Mouse (Mus musculus) midbrain, embryonic 10.5 days (tissue): ENCODE measurements around the gene Atp6v1f. TPM values are rescaled to one million over a fixed set of nuclear protein-coding genes. Genes with fewer than 3 reads are reported as not detected.

Experiments
- DNase-seq: peaks from one replicate; pipeline ENCODE4 v3.0.0-alpha.2; 2017; ENCODE audit warnings: low spot score
- H3K27ac ChIP-seq: fragments of 300-500 bp; sonication (generic); replicated peaks from 2 replicates; pipeline ENCODE4 v1.5.1; 2016; ENCODE audit warnings: mild to moderate bottlenecking
- H3K27me3 ChIP-seq: fragments of 300-500 bp; sonication (generic); 2 replicates; pipeline ENCODE4 v1.6.1; 2016; ENCODE audit warnings: low read depth, mild to moderate bottlenecking; ENCODE audit not compliant: poor library complexity, severe bottlenecking
- H3K36me3 ChIP-seq: fragments of 300-500 bp; sonication (generic); 2 replicates; pipeline ENCODE4 v1.6.1; 2016; ENCODE audit warnings: mild to moderate bottlenecking, moderate library complexity
- H3K4me1 ChIP-seq: fragments of 300-500 bp; sonication (generic); 2 replicates; pipeline ENCODE4 v1.6.1; 2016
- H3K4me3 ChIP-seq: fragments of 300-500 bp; sonication (generic); 2 replicates; pipeline ENCODE4 v1.5.1; 2016; ENCODE audit warnings: mild to moderate bottlenecking, moderate library complexity
- H3K9me3 ChIP-seq: fragments of 300-500 bp; sonication (generic); replicated peaks from 2 replicates; pipeline ENCODE4 v1.6.1; 2016; ENCODE audit warnings: mild to moderate bottlenecking
- WGBS: fragments of 180-500 bp; shearing (Covaris S2); methylation state at CpG from one replicate; pipeline ENCODE4 v1.1.7; 2016; 5-methylcytosine and 5-hydroxymethylcytosine counted together
- polyA plus RNA-seq: library from polyadenylated mRNA; unstranded; fragments of >200 nt; fragmentation: Nextera tagmentation; extraction: Ambion mirVana; gene quantifications from 2 replicates; pipeline ENCODE4 v1.2.1, GENCODE M21; 2016

Atp6v1f gene
- polyA plus RNA-seq: 202 and 219 TPM in 2 replicates

DNA sequence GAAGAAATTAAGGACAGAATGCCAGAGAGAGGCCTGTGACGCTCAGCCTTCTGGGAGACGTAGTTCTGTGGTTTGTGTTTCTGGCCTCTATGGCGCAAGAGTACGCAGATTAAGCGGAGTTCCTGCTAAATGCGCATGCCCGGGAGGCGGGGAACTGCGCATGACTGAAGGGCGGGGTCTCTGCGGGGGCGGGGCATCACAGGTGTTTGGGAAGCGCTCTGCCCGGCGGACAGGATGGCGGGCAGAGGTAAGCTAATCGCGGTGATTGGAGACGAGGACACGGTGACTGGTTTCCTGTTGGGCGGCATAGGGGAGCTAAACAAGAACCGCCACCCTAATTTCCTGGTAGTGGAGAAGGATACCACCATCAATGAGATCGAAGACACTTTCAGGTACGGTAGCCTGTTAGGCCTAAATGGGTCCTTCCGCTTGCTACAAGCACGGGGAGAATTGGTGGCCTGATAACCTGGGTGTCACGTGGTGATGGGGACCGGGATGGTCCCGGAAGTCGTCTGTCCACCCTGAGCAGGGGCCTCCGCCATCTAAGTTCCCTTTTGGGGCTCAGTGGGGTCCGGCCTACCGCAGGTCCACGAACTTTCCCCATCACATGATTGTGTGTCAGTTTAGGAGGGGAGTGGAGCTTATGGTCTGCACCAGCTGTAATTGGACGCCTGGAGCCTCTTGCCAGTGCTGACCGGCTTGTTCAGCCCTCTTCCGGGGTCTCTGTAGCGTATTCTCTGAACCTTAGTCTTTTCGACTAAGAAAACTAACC is at the start of gene Atp6v1f:
Gene Atp6v1f, plus strand, starts transcription at position 136 of the 772 bp plus-strand sequence.
- H3K36me3 ChIP-seq: peaks cover 23% of the 10 kb centered on the region
- H3K27ac ChIP-seq: peak within 1 kb of the TSS; percentile 74
- WGBS: under 1% methylated on average over 39 of the region's 39 CpGs
- peaks cover 2% of the 10 kb centered on the region; the same call in 1 of the 2 replicates for H3K27me3 ChIP-seq
- H3K4me1 ChIP-seq: peaks cover 13% of the 10 kb centered on the region
- peak; percentile 95 for DNase-seq
- H3K4me3 ChIP-seq: peak within 1 kb of the TSS; percentile 69
- H3K9me3 ChIP-seq: no peaks in the 10 kb centered on the region

DNA sequence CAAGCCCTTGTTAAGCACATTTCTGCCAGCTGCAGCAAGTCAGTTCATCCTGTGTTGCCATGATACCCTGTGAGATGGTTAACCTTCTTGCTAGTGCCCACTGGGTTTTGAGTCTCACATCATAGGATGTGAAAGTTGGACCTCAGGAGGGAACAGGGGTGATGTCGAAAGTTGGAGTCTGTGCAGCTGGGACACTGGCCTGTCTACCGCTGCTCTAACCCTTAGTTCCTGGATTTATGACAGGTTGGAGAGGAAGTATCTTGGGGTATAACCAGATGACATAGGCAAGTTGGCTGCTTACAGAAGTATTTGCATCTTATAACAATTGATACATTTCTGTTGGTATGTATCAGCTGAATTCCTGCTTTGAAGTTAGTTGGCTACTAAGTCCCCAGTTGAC is 46.9 kb upstream of the Atp6v1f start:
- H3K27ac ChIP-seq: no peak overlapping the region
- no peaks in the 10 kb centered on the region for H3K27me3 ChIP-seq
- H3K4me1 ChIP-seq: no peaks in the 10 kb centered on the region
- DNase-seq: no peak
- WGBS: 91% methylated on average over 2 of the region's 2 CpGs
- no peak overlapping the region for H3K4me3 ChIP-seq
- no peaks in the 10 kb centered on the region for H3K9me3 ChIP-seq
- peaks cover 17% of the 10 kb centered on the region for H3K36me3 ChIP-seq

DNA sequence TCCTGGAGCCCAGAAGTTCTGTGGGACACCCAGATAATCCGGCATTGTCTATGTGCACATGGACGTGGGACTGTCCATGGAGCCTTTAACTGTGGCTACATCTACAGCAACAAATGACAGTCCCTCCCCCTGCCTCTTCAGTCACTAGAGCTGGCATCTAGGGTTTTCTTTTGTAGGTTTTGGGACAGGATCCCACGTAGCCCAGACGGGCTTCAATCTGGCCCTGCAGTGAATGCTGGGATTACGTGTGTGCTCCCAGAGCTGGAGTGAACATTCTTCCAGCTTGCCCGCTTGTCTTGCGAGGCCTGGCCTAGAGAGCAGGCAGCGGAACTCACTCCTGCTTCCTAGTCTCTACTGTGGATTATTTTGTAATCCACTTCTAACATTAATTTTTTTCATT is 42.4 kb upstream of the Atp6v1f start:
- Histone ChIP-seq H3K4me1 (peaks cover 6% of the 10 kb centered on the region; the same call in 1 of the 2 replicates), H3K27me3 (no peaks in the 10 kb centered on the region), H3K27ac (no peak overlapping the region), H3K4me3 (no peak overlapping the region), H3K9me3 (no peaks in the 10 kb centered on the region), H3K36me3 (no peaks in the 10 kb centered on the region)
- DNase-seq: no peak
- 86% methylated on average over 8 of the region's 8 CpGs for WGBS

DNA sequence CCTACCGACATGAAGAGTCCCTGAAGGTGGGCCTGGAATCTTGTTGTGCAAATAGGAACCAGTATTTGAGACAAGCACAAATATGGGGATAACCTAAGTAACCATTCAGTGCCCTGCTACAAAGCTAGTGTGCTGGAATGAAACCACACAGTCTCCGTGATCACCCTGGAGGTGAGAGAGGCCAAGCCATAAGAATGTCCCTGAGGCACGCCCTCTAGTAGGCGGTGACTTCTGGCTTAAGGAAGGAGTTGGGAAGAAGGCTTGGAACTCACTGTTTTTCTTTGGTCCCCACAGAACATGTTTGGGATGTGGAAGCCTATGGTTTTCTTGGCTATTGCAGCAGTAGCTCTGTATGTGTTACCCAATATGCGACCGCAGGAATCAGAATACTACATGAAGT is 41.2 kb upstream of the Atp6v1f start:
- Histone ChIP-seq H3K36me3 (no peaks in the 10 kb centered on the region), H3K4me1 (peaks cover 6% of the 10 kb centered on the region; the same call in 1 of the 2 replicates), H3K27me3 (peaks cover 12% of the 10 kb centered on the region), H3K27ac (no peak overlapping the region), H3K4me3 (no peak overlapping the region), H3K9me3 (no peaks in the 10 kb centered on the region)
- DNase-seq: no peak
- WGBS: 75% methylated on average over 6 of the region's 6 CpGs

DNA sequence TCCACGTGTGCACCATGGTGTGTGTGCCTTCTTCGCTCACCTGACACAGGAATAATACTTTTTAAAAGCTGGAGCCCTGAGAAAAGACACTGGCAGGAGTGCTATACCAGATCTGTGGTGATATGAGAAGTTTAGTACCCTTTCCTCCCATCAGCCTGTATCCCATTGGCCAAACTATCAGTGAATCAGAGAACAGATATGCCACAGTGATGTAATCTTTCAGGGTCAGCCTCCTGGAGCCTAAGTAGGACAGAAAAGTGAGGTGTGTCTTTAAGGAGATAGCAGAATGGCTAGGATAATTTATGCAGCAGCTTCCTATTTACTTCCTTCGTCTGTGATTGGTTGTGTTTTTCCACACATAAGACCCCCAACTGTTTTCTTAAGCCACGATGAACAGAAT is 39.3 kb upstream of the Atp6v1f start:
- no peak overlapping the region for H3K4me3 ChIP-seq
- no peaks in the 10 kb centered on the region for H3K9me3 ChIP-seq
- H3K27ac ChIP-seq: no peak overlapping the region
- H3K36me3 ChIP-seq: no peaks in the 10 kb centered on the region
- H3K27me3 ChIP-seq: peaks cover 30% of the 10 kb centered on the region
- H3K4me1 ChIP-seq: peaks cover 14% of the 10 kb centered on the region
- WGBS: 61% methylated on average over 4 of the region's 4 CpGs
- DNase-seq: no peak

DNA sequence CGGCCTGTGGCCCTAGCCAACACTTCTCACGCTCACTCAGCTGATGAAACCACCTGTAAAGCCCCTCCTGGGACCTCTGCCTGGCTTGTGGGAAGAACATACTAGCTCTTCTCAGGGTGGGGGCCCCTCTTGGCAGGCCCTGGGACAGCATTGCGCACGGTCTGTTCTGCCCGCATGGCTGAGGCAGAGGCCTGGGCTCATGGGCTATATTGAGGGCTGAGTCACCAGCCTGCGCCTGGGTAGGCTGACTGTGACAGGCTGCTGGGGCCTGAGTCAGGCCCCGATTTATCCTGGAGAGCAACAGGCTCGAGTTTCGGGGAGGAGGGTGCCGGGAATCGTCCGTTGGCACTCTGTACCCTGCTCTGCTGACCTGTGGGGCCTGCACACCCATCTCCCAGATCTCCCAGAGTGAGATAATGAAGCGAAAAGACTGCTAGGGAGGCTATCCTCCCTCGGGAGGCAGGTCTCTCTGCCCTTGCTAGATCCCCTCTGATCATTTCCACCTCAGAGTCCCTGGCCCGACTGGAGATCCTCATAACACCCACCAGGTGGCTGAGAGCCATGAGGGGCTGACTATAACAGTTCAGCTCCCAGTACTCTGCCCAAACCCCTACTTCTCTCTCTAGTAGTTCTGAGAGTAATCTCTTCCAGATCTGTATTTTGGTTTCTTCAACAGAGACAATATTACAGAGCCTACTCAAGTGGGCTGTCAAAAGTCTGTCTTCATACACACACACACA is 36.7 kb upstream of the Atp6v1f start:
- H3K36me3 ChIP-seq: no peaks in the 10 kb centered on the region

DNA sequence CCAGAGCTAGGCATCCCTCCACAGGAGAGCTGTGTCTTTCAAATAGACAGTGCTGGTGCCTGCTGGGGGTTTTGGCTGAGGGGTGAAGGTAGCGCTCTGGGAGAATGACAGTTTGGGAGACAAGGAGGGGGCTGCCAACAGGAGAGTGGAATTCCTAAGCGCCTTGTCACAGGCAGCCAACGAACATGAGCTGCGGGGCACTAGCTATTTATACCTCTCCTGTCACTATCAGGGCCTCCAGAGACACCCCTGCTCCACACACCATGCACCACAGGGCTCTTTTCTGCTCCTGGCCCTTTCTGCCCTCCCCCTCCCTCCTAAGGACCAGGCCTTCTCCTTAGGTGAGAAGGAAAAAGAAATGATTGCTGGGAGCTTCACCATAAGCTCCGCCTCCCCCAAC is 36.0 kb upstream of the Atp6v1f start:
- Histone ChIP-seq H3K27ac (no peak overlapping the region), H3K36me3 (no peaks in the 10 kb centered on the region), H3K4me3 (no peak overlapping the region), H3K4me1 (peaks cover 44% of the 10 kb centered on the region), H3K9me3 (no peaks in the 10 kb centered on the region), H3K27me3 (peaks cover 61% of the 10 kb centered on the region)
- WGBS: 19% methylated on average over 5 of the region's 5 CpGs
- DNase-seq: no peak

More for the DNA sequence above, 36.7 kb upstream of the Atp6v1f start:
- Histone ChIP-seq H3K27ac (no peak overlapping the region), H3K4me3 (no peak overlapping the region), H3K4me1 (peaks cover 41% of the 10 kb centered on the region), H3K27me3 (peaks cover 57% of the 10 kb centered on the region), H3K9me3 (no peaks in the 10 kb centered on the region)
- WGBS: 46% methylated on average over 15 of the region's 15 CpGs
- DNase-seq: no peak

DNA sequence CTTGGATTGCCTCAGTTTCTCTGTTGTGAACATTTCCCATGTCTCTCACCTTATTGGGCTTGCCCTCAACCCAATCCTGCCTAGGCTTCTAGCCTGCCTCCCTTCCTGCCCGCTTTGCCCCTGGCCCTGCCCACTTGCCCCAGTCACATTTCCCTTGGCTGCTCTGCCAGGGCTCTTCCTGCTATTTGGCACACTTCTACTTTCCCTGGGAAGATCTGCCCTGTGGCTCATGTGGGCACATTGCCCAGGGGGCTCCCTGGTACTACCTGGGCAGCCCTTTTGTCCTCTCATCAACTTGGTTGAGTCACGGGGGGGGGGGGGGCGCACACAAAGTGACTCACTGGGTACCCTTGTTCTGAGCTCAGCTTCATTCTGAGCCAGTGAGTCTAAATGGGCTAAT is 35.4 kb upstream of the Atp6v1f start:
- WGBS: 54% methylated on average over 3 of the region's 3 CpGs
- Histone ChIP-seq H3K27me3 (peaks cover 61% of the 10 kb centered on the region), H3K27ac (no peak overlapping the region), H3K9me3 (no peaks in the 10 kb centered on the region), H3K36me3 (no peaks in the 10 kb centered on the region), H3K4me3 (no peak overlapping the region), H3K4me1 (peaks cover 49% of the 10 kb centered on the region)
- DNase-seq: no peak

DNA sequence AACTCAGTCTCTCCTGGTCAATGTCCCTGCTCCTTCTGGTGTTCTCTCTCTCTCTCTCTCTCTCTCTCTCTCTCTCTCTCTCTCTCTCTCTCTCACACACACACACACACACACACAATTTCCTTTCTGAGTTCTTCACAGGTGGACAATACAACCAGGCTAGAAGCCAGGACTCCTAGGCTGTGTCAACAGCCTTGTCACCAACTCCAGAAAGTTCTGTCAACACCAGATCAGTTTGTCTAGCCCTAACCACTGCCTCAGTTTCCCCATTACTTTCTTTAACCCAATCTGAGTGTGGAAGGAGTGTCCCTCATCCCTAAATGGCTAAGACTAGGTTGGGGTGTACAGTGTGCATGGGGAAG is 34.9 kb upstream of the Atp6v1f start:
- Histone ChIP-seq H3K4me3 (peak overlapping the region; percentile 58), H3K27me3 (peaks cover 61% of the 10 kb centered on the region), H3K4me1 (peaks cover 50% of the 10 kb centered on the region), H3K36me3 (no peaks in the 10 kb centered on the region), H3K9me3 (no peaks in the 10 kb centered on the region), H3K27ac (peak overlapping the region; percentile 76; the same call in 1 of the 2 replicates)
- DNase-seq: no peak

DNA sequence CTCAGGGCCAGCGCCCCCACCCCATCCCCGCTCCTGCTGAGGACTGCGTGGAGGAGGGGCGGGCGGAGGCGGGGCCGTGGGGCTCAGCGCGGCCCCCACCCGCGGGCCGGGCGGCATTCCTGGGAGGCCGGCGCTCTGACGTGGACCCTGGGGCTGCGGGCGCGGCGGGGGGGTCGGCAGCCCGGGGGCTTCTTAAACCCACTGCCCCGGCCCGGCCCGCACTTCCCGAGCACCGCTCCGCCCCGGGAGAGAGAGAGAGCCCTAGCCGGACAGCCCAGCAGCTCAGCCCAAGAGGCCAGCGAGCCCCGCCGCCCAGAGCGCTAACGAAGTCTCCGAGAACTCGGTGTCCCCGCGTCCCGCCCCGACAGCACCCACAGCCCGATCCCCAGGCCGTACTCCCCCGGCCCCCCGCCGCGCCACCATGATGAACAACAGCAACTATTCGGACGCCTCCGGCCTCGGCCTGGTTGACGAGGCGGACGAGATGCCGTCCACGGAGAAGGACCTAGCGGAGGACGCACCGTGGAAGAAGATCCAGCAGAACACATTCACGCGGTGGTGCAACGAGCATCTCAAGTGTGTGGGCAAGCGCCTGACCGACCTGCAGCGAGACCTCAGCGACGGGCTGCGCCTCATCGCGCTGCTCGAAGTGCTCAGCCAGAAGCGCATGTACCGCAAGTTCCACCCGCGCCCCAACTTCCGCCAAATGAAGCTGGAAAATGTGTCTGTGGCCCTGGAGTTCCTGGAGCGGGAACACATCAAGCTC is 34.3 kb upstream of the Atp6v1f start, which contains the start of gene Flnc:
Gene Flnc, plus strand, starts transcription at position 219 of the 766 bp plus-strand sequence.
- peaks cover 61% of the 10 kb centered on the region for H3K27me3 ChIP-seq

DNA sequence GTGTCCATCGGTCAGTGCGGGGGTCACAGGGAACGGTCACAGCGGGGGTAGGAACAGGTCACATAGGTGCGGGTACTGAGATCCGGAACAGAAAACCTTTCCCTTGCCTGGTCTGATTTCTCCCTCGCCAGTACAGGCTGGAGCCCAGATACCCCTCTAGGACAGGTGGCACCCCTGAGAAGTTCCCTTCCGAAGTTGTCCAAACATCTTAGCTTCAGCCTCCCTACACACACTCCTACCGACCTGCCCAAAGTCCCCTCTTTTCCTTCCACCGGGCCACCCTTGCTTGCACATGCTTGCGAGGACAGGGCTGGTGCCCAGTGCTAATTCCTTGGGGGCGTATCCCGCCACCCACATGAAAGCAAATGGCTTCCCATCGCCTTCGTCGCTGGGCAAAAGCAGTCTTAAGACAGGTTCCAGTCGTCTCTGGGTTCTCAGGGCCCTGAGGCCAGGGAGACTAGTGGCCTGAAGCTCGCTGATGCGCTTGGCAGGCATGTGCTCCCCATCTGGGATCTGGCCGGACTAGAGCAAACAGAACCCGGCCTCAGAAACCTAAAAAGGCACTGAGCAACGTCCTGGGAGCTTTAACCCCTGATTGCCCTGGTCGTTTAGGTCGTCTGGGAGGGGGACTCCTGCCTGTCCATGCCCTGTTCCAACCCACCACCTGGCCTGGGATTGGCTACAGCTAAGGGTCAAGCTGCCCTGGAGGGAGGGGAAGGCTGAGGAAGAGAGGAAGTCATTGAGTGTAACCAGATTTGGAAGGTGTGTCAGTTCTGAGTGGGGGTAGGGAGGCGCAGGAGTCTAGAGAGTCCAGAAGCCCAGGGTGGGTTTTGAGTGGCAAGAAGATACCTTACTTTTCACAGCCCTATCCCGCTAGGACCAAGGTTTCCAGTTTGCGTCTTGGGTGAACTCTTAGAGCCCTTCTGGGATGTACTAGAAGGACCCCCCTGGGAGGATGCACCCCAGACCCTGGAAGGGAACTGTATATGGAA is 33.4 kb upstream of the Atp6v1f start:
- Histone ChIP-seq H3K9me3 (no peaks in the 10 kb centered on the region), H3K4me1 (peaks cover 51% of the 10 kb centered on the region), H3K36me3 (no peaks in the 10 kb centered on the region), H3K27ac (peak overlapping the region; percentile 78), H3K27me3 (peaks cover 61% of the 10 kb centered on the region), H3K4me3 (peak overlapping the region; percentile 58)
- WGBS: 2% methylated on average over 27 of the region's 27 CpGs
- DNase-seq: peak; percentile 66

More for the DNA sequence above, 34.3 kb upstream of the Atp6v1f start, which contains the start of gene Flnc:
- peak within 1 kb of the TSS; percentile 76 for H3K27ac ChIP-seq
- peak; percentile 61 for DNase-seq
- no peaks in the 10 kb centered on the region for H3K9me3 ChIP-seq
- peak within 1 kb of the TSS; percentile 58 for H3K4me3 ChIP-seq
- no peaks in the 10 kb centered on the region for H3K36me3 ChIP-seq
- peaks cover 50% of the 10 kb centered on the region for H3K4me1 ChIP-seq
- WGBS: under 1% methylated on average over 76 of the region's 77 CpGs
